Mouse (Mus musculus): Measurements from ENCODE around the gene Stx6.

DNA sequence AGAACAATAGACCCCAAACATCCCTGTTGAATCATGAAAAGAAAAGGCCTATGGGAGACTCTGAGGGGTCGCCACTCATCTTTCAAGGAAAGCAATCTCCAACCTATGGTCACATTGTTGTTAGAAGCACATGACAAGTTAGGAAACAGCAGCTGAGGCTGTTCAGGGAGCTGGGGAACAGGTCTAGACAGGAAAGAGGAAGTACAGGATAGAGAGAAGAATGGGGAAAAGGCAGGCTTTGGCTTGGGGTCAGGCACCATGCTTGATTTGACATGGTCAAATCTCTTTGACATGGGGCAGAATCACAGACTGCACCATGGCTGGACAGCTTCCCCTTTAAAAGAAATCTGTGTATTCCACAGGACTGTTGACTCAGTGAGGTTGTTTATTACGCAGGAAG is 11.3 kb upstream of the Stx6 start:
- TF ChIP-seq CTCF (IDR thresholded peaks at IDR 0.05; ENCODE audit: low read depth, low read length): no peak
- TF ChIP-seq POLR2A (IDR thresholded peaks at IDR 0.05; ENCODE audit: borderline replicate concordance, low read depth, low read length): no peak

All from bone marrow macrophage, adult 2 months (primary cell).